Mouse (Mus musculus) ovary, postnatal 14 days (tissue): ENCODE data around the gene Gadd45g.
A peak's percentile ranks its signal among the peaks of the same experiment; 100 is the strongest.
"Not testable (repeated sequence)": the region's sequence is repeated elsewhere in the genome, so short reads cannot be mapped to it uniquely, and the experiment has no call there.

Experiments used
- DNase-seq: peaks from one replicate; pipeline ENCODE4 v3.0.0; 2022; ENCODE audit warnings: low spot score

The Gadd45g gene

DNA sequence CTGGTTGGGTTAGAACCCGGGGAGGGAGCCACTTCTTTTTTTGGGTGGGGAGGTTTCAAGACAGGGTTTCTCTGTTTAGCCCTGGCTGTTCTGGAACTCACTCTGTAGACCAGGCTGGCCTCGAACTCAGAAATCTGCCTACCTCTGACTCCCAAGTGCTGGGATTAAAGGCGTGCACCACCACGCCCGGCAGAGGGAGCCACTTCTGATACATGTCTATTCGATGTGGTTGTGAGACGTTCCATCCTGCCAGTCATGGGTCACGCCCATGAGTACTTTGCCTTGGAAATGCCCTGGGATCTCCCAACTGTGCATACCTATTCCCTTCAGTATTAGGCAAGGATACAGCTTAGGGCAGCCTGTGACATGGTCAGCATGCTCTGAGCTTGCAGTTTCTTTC, 12.5 kb upstream of the Gadd45g start:
- DNase-seq, result not testable (repeated sequence)

DNA sequence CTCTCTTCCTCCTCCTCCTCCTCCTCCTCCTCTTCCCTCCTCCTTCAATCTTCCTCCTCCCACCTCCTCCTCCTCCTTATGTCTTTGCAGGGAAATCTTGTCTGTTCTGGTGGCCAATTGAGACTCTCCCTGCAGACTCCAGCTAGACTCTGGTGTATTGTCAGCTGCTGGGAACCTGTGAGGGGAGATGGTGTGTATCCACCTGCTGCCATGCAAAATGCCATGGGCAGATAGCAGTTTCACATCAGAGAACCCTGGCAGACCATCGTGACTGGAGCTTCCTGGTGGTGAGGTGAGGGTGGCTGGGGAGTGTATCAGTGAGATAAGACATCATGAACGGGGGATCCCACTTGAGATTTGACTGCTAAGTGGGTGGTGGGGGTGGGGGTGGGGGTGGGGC, 12.0 kb upstream of the Gadd45g start:
- DNase-seq, result no peak

DNA sequence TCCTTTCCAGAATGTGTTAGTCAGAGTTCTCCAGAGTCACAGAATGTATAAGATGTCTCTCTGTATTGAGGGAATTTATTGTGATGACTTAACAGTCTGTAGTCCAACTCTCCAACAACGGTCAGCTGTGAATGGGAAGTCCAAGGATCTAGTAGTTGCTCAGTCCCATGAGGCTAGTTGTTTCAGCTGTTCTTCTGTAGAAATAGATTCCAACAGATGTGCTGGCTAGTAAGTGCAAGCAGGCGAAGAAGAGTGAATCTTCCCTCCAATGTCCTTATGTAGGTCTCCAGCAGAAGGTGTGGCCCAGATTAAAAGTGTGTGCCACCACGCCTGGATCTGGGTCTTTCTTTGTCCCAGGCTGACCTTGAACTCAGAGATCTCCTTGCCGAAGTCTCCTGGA, 11.3 kb upstream of the Gadd45g start:
- DNase-seq, result not testable (repeated sequence)

DNA sequence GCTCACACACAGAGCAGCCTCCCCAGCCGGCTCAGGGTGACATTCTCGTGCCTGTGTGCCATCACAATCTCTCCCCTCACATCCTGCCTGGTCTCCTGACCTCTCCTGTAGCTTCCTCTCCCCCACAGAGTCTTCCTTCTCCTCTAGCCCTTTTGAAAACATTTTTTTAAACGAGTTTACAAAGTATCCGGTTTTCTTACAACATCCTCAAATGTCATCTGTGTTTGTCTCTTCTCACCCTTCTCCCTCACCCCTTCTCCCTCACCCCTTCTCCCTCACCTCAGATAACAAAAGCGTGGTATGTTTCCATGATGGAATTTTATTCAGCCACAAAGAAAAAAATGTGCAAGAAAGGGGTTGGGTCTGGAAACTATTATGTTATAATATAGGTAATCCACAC, 9.1 kb upstream of the Gadd45g start:
- no peak for DNase-seq

DNA sequence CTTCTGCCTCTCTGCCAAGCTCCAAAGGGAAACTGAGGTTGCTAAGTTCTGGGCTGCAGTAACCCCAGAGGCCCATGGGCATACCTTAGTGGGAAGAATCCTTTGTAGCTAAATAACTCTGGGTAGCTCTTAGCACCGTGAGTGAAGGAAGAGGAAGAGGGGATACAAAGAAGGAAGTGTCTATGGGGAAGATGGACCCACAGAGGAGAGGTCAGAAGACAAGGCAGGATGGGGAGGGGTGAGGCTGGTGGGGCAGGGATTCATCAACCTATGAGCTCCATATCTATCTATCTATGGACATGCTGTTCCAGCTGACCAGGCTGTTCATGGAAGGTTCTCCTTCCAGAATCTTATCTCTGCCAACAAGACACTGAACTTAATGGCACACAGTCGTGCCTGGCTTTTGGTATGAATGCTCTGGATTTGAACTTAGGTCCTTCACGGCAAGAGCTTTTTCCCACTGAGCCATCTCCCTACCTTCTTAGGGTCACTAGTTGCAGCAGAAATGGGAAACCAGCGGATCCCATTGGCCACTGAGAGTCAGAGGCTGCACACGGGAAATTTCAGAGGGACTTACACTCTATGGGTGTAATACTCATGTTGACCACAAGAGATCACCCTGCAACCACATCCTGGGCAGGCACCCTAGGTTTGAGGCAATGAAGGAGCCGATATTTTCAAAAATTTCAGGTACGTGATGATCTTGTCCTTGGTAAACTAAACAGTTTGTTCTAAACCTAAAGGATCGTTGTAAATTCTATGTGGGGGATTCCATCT, 7.0 kb upstream of the Gadd45g start:
- DNase-seq, result peak; percentile 21

DNA sequence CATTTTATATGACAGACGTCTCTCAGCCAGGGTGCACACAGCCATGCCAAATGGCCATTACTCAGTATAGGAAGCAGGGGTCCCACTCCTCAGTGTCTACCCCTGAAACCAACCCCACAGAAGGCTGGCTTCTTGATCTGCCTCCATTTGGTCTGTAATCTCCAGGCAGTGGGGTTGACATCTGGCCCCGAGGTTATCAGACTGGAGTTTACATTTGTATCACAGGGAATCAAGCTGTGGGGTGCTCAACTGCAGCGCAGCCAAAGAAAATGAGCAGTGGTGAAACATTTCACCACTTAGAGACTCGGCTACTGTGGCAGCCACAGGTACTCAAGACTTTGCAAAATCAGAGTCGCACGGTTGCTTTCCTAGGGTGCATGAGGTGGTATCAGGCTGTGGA, 5.8 kb upstream of the Gadd45g start:
- no peak for DNase-seq

DNA sequence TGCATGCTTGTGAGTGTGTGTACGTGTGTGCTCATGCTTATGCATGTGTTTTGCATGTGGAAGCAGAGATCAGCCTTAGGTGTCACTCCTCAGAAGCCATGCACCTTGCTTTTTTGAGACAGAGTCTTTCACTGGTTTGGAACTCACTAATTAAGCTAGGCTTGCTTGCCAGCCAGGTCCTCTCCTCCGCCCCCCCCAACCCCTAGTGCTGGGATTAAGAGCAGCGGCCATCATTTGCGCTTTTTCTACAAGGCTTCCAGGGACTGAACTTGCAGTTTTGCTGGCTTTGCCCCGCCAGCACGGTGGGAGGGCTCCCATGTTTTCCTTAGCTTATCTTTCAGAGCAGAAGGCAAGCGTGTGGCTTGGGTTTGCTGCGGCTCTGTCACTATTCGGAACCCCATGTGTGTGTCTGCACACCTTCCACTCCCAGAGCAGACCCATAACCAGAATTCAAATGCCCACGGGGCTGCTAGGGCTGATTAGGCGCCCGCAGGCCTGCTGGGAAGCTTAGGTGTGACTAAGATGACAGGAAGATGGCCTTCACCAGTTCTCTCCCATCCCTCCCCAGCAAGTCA, 4.8 kb upstream of the Gadd45g start:
- DNase-seq, result no peak

DNA sequence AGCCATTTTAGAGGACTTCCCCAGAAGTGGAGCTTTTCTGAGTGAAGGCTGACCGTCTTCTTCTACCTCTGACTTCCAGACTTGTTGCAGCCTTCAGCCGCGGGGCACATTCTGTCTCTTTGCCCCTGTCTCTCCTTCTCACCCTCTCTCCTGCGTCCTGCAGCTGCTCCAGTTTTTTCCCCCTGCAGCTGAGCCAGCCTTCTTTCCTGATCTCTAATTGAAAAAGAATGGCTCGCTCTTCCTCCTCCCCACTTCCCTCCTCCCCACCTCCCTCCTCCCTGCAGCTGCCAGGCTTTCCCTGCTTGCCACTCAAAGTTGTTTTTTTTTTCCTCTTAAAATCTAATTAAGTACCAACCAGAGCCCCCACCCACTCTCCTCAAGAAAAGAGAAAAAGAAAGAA, 4.3 kb upstream of the Gadd45g start:
- no peak for DNase-seq

DNA sequence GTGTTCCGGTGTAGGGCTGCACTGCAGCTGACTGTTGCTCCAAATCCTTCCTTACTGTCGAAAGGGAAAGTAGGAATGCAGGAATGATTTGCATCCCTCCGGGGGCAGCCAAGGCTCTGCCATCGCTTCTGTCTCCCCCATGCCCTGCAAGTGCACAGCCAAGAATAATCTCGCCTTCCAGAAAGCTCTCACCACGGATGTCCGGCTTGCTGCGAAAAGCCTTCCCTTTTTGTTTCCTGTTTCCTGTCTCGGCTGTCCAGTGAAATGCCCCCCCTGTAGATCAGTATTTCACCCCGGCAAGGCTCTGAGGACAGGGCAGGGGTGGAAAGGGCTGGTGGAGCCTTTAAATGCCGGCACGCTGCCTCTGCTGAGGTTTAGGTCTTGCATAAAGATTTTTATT, 3.7 kb upstream of the Gadd45g start:
- no peak for DNase-seq

DNA sequence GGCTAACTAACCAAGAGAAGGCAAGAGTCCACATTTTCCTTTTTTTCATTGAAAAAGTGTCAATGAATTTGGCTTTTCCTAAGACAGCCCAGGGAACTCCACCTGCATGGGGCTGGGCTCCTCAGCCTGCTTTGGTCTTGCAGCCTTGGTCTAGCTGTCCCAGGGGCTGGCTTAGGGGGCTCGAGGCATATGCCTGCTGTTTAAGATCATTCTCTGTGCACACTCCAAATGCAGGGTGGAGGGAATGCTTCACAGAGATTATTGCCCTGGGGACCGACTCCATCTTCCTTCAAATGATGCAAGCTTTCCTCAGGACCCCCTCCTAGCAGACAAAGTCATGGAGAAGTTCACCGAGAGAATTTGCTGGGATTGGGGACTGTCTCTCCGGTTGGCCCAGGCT, 3.2 kb upstream of the Gadd45g start:
- DNase-seq, result no peak

DNA sequence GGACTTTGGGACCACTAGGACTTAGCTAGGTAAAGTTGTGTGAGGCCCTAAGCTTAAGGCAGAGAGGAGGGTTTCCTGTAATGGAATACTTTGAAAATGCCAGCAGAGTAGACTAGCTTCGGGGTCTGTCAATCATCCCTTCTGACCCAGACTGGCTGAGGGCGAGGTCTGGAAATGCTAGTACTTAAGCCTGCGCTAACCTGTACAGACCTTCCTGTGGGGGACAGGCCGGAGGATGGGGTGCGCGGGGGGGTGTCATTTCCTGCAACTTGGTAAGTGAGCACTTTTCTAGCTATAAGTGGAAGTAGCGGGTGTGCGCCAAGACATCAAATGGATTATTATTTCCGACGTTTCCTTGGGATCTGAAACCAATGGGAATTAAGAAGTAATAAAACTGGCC, 2.4 kb upstream of the Gadd45g start:
- DNase-seq, result no peak

DNA sequence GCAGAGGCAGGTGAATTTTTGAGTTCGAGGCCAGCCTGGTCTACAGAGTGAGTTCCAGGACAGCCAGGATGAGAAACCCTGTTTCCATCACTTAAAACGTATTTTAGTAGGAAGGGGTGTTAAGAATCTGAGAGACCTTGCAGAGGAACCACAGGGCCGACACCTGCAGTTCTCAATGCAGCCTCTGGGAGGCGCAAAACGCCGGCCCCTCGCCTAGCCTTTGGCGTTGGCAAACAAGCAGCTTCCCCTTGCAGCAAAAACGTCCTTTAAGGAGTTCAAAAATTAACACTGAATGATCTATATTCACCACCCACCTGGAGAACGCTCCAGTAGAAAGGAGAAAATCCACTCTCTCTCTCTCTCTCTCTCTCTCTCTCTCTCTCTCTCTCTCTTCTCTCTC, 1.8 kb upstream of the Gadd45g start:
- DNase-seq, result peak; percentile 81

DNA sequence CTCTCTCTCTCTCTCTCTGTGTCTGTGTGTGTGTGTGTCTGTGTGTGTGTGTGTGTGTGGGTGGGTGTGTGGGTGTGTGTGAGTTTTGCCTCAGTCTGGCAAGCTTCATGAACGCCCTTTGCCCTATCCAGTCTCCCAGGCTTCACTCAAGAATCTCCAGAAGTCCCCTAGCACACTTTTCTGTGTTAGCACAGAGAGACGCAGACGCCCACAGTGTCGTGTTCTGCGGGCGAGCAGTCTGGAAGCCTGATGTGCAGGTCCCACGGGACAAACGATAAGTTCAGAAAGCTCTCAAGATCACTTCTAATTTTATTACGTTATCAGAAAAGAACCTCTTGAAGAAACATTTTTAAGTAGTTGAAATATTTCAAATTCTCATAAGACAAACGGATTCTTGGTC, 1.4 kb upstream of the Gadd45g start:
- DNase-seq, result no peak

DNA sequence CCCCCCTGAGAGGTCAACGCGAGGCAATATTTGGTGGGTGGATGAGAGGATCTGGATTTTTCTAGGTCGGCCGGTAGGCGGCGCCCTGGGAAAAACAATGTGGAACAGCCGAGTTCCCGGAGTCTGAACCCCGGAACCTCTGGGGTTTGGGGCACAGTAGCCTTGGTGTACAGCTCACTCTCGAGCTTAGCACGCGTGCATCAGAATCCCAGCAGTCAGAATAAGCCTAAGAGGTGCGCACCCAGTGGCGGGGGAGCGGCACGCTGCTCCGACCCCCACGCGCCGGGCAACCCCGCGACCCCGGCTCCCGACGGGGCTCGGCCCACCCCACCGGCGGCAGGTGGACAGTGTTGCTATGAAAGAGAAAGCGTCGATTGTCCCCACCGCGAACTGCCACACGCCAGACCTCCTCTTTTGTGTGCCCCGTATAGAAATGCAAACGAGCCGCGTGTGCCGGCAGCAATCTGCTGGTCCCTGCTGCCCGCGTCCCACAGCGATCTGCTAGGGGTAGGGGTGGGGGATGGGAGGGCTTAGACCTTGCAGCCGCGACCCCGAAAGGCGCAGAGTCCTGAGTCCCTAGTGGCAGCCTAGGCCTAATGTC, 787 bp upstream of the Gadd45g start:
- DNase-seq, result peak; percentile 74

DNA sequence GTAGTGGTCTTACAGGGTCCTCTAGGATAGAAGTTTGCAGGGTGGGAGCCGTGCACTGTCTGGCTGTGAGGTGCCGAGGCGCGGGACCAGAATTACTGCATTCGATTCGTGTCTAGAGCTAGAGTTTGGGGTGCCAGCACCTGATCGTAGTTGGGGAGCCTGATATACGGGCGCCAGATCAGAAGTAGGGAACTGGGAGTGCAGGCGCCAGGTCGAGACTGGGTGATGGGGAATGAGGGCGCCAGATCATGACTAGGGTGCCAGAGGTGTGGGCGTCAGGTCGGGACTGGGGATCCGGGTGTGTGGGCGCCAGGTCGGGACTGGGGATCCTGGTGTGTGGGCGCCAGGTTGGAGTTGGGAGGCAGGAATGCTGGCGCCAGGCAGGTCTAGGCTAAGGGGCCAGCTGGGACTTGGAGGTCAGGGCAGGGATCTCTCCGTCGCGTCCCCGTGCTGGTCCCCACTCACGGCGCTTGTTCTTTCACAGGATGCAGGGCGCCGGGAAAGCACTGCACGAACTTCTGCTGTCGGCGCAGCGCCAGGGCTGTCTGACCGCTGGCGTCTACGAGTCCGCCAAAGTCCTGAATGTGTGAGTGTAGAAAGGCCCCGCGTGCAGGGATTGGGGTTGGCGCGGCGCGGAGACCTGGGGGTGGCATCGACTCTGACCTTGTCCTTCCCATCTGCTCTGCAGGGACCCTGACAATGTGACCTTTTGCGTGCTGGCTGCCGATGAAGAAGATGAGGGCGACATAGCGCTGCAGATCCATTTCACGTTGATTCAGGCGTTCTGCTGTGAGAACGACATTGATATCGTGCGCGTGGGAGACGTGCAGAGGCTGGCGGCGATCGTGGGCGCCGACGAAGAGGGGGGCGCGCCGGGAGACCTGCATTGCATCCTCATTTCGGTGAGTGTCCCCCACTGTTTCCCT, 653 bp downstream of the Gadd45g start:
- peak; percentile 54 for DNase-seq

DNA sequence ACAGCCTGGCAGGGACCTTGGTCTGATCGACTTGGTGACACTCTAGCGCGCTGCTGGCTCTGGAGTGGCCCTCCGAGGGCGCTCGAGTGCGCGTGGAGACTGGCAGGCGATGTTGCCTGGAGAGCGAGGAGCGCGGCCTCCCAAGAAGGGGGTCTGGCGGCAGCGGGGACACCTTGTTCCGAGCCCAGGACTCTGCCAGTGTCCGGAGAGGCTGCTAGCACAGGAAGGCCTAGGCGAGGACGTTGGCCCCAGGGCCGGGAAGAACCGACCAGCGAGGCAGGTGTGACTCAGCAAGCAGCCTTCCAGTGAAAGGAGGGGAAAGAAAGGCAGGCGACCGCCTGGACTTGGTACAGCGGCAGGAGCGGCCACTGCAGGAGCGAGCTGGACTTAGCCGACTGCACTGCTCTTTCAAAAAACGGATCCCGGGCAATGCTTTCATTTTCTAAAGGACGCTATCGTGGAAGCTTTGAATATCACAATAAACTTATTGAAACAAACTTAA, 1.6 kb downstream of the Gadd45g start:
- peak; percentile 51 for DNase-seq

DNA sequence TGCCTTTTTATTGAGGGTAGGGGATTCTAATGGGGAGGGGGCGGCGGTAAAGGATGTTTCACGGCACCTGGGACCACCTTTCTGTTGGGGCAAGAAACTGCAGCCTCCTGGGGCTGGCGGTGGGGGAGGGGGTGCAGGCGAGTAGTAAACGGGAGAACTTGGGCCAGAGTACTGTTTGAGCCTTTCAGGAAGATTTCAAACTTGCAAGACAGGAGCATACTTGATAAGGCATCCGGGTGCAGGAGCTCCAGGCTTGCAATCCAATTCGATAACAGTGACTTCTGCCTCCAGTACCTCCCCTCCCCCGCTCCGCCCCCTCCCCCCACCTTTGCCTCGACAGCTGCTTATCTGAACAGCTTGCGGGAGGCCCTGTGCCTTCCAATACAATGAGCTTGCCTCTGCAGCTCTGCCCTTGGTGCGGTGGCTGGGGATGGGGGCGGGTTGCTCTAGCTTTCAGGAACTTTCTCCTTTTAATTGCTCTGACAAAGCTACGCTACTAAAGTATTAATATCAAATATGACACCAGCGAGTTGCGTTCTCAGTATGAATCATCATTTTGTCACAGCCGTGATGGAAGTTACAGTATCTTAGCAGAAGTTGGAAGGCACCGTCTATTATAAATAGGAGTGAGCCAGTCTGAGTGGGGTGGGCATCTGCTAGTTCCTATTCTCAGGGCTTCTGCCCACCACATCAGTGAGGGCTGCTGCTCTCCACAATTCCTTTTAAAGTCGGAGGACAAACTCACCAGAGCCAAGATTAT, 2.2 kb downstream of the Gadd45g start:
- no peak for DNase-seq

DNA sequence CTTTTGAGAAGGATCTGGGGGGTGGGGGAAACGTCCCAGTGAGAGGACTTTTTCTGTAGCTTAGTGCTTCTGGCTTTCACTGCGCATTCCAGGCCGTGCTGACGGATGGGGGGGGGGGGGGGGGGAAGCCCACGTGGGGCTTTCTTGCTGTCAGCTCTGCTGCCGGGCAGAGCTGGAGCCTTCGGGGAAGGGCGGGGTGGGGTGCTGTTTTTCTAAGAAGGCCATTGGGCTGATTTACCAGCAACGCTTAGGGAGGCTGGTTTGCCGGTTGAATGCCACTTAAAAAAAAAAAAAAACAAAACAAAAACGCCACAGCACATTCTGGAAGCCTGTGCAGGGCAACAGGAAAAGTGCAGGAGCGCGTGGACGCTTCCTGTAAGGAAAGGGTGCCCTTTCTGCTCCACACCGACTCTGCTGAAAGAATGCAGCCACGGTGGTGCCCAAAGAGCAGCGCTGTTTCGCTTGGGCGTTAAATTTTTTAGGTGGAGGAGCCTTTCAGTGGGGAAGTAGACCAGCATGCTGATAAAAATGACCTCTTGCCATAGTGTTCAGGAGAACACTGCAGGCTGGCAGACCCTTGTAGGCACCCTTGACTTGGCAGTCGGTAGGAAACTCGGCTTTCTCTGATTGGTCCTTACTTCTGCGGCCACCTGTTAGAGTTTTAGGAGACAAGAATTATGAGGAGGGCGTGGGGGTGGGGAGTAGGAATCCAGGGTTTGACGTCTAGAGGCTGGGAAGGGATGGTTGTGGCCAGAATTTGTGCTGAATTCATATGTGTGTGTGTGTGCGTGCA, 3.0 kb downstream of the Gadd45g start:
- no peak for DNase-seq

DNA sequence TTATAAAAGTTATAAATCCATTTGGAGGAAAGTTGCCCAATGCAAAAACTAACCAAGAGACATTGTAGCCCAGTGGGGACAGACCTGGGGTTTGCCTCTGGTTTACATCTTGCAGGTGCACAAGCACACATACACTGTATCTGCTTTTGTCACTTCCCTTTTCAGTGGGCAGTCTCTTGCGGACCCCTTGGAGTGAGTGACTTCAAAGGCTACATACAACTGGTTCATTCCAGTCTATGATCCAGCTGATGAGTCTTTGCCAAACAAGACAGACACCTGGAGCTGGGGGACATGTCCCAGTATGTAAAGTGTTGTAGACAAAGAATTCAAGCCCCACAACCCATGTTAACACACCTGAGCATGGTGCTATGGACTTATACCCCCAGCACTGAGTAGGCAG, 4.1 kb downstream of the Gadd45g start:
- DNase-seq, result no peak

DNA sequence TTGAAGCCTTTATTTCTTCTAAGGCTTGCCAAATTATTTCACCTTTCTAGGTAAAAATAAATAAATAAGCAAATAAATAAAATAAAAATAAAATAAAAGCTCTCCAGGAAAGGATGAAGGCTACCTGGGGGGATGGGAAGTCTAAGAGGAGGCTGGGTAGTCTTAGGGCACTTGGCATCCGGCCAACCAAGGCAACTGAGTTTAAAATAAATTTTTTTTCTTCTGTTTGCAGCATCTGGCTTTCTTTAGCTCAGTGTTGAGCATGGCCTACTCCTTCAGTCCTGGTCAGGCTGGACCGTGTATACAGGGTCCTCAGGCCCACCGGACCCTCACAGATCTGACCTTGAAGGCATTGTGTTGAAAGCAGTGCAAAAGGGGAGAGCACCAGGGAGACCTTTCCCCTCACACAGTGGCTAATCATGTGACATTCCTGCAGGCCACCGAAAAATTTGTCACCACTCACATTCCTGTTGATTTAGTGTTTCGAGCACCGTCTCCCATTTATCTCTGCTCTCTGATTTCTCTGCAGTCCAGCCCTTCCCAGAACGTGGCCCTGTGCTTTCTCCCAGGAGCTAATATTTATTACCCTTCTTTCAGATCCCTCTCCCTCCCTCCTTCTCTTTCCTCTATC, 6.2 kb downstream of the Gadd45g start:
- no peak for DNase-seq
